Mouse (Mus musculus): Measurements from ENCODE around the gene Adgrf5.

GRCm38 (mm10) chr17:43434485-43434884 lies 74.2 kb downstream of the Adgrf5 start:
- TF ChIP-seq GATA1 (IDR thresholded peaks at IDR 0.05; ENCODE audit: borderline replicate concordance, low read length) (no peak), FLI1 (IDR thresholded peaks at IDR 0.05; ENCODE audit: low read length) (no peak)

Measured in megakaryocyte, embryonic 14.5 days (primary cell).